Mouse (Mus musculus): ENCODE results near the gene Glis3. TPM values are rescaled to one million over a fixed set of nuclear protein-coding genes. Genes with fewer than 3 reads are reported as not detected.

Glis3 gene
- polyA plus RNA-seq, 1 experiment from 2014 or later, result 1.9 TPM

- Histone ChIP-seq H3K27me3 (replicated peaks; ENCODE audit: control insufficient read depth, insufficient read depth, low read length) (no peaks in the 10 kb centered on the region), H3K9me3 (ENCODE audit: control insufficient read depth, low read length) (no peaks in the 10 kb centered on the region), H3K4me3 (ENCODE audit: low read depth, low read length) (no peak overlapping the region), H3K4me2 (ENCODE audit: low read length) (no peak overlapping the region), H3K9ac (ENCODE audit: low read length) (no peak overlapping the region), H3K27ac (ENCODE audit: low read depth) (no peak overlapping the region), H3K4me1 (replicated peaks; ENCODE audit: control insufficient read depth, insufficient read depth, low read length) (no peaks in the 10 kb centered on the region), H3K36me3 (ENCODE audit: control insufficient read depth, insufficient read depth, low read length) (no peaks in the 10 kb centered on the region)
- DNase-seq (ENCODE audit: low spot score) (no peak), ATAC-seq (replicated peaks; ENCODE audit: low FRiP score, low TSS enrichment, low read depth) (no peak)
- WGBS, result 32% methylated on average over 2 of the region's 2 CpGs
Measured at GRCm38 (mm10) chr19:28566554-28566953, 113.3 kb downstream of the Glis3 start.

GRCm38 (mm10) chr19:28561697-28562002 is 118.2 kb downstream of the Glis3 start:
- Histone ChIP-seq H3K27me3 (replicated peaks; ENCODE audit: control insufficient read depth, insufficient read depth, low read length) (no peaks in the 10 kb centered on the region), H3K4me1 (replicated peaks; ENCODE audit: control insufficient read depth, insufficient read depth, low read length) (peaks cover 13% of the 10 kb centered on the region; the same call in 1 of the 2 replicates), H3K9ac (ENCODE audit: low read length) (no peak overlapping the region), H3K9me3 (ENCODE audit: control insufficient read depth, low read length) (no peaks in the 10 kb centered on the region), H3K4me3 (ENCODE audit: low read depth, low read length) (no peak overlapping the region), H3K4me2 (ENCODE audit: low read length) (no peak overlapping the region), H3K36me3 (ENCODE audit: control insufficient read depth, insufficient read depth, low read length) (no peaks in the 10 kb centered on the region), H3K27ac (ENCODE audit: low read depth) (no peak overlapping the region)
- DNase-seq (ENCODE audit: low spot score), result no peak
- no peak for ATAC-seq (replicated peaks; ENCODE audit: low FRiP score, low TSS enrichment, low read depth)

- H3K27ac ChIP-seq (ENCODE audit: low read depth), result no peak overlapping the region
- H3K36me3 ChIP-seq (ENCODE audit: control insufficient read depth, insufficient read depth, low read length), result no peaks in the 10 kb centered on the region
- H3K4me1 ChIP-seq (replicated peaks; ENCODE audit: control insufficient read depth, insufficient read depth, low read length), result peaks cover 13% of the 10 kb centered on the region; the same call in 1 of the 2 replicates
- WGBS, result 38% methylated on average over 8 of the region's 8 CpGs
- ATAC-seq (replicated peaks; ENCODE audit: low FRiP score, low TSS enrichment, low read depth) (no peak), DNase-seq (ENCODE audit: low spot score) (no peak)
- H3K4me3 ChIP-seq (ENCODE audit: low read depth, low read length), result no peak overlapping the region
- no peak overlapping the region for H3K4me2 ChIP-seq (ENCODE audit: low read length)
- no peaks in the 10 kb centered on the region for H3K27me3 ChIP-seq (replicated peaks; ENCODE audit: control insufficient read depth, insufficient read depth, low read length)
- H3K9me3 ChIP-seq (ENCODE audit: control insufficient read depth, low read length), result no peaks in the 10 kb centered on the region
- H3K9ac ChIP-seq (ENCODE audit: low read length), result no peak overlapping the region
Measured at GRCm38 (mm10) chr19:28560801-28561696, 118.8 kb downstream of the Glis3 start.

- DNase-seq (ENCODE audit: low spot score) (no peak), ATAC-seq (replicated peaks; ENCODE audit: low FRiP score, low TSS enrichment, low read depth) (no peak)
- H3K9ac ChIP-seq (ENCODE audit: low read length), result no peak overlapping the region
- H3K4me1 ChIP-seq (replicated peaks; ENCODE audit: control insufficient read depth, insufficient read depth, low read length), result peaks cover 13% of the 10 kb centered on the region; the same call in 1 of the 2 replicates
- WGBS, result 41% methylated on average over 7 of the region's 7 CpGs
- no peaks in the 10 kb centered on the region for H3K36me3 ChIP-seq (ENCODE audit: control insufficient read depth, insufficient read depth, low read length)
- no peak overlapping the region for H3K4me2 ChIP-seq (ENCODE audit: low read length)
- H3K9me3 ChIP-seq (ENCODE audit: control insufficient read depth, low read length), result no peaks in the 10 kb centered on the region
- no peaks in the 10 kb centered on the region for H3K27me3 ChIP-seq (replicated peaks; ENCODE audit: control insufficient read depth, insufficient read depth, low read length)
- H3K4me3 ChIP-seq (ENCODE audit: low read depth, low read length), result no peak overlapping the region
- no peak overlapping the region for H3K27ac ChIP-seq (ENCODE audit: low read depth)
Measured at GRCm38 (mm10) chr19:28559836-28560235, 120.0 kb downstream of the Glis3 start.

GRCm38 (mm10) chr19:28559400-28559799 is 120.5 kb downstream of the Glis3 start:
- Histone ChIP-seq H3K9me3 (ENCODE audit: control insufficient read depth, low read length) (no peaks in the 10 kb centered on the region), H3K9ac (ENCODE audit: low read length) (no peak overlapping the region), H3K4me1 (replicated peaks; ENCODE audit: control insufficient read depth, insufficient read depth, low read length) (peaks cover 13% of the 10 kb centered on the region; the same call in 1 of the 2 replicates), H3K4me2 (ENCODE audit: low read length) (no peak overlapping the region), H3K4me3 (ENCODE audit: low read depth, low read length) (no peak overlapping the region), H3K27ac (ENCODE audit: low read depth) (no peak overlapping the region), H3K27me3 (replicated peaks; ENCODE audit: control insufficient read depth, insufficient read depth, low read length) (no peaks in the 10 kb centered on the region), H3K36me3 (ENCODE audit: control insufficient read depth, insufficient read depth, low read length) (no peaks in the 10 kb centered on the region)
- WGBS, result 63% methylated on average over 10 of the region's 10 CpGs
- ATAC-seq (replicated peaks; ENCODE audit: low FRiP score, low TSS enrichment, low read depth) (no peak), DNase-seq (ENCODE audit: low spot score) (no peak)

GRCm38 (mm10) chr19:28558661-28559060 is 121.2 kb downstream of the Glis3 start:
- Histone ChIP-seq H3K9me3 (ENCODE audit: control insufficient read depth, low read length) (no peaks in the 10 kb centered on the region), H3K27ac (ENCODE audit: low read depth) (no peak overlapping the region)

GRCm38 (mm10) chr19:28557559-28558328 is 122.1 kb downstream of the Glis3 start:
- Histone ChIP-seq H3K9me3 (ENCODE audit: control insufficient read depth, low read length) (no peaks in the 10 kb centered on the region), H3K27me3 (replicated peaks; ENCODE audit: control insufficient read depth, insufficient read depth, low read length) (no peaks in the 10 kb centered on the region), H3K4me1 (replicated peaks; ENCODE audit: control insufficient read depth, insufficient read depth, low read length) (peaks cover 13% of the 10 kb centered on the region; the same call in 1 of the 2 replicates), H3K27ac (ENCODE audit: low read depth) (no peak overlapping the region), H3K9ac (ENCODE audit: low read length) (no peak overlapping the region), H3K4me2 (ENCODE audit: low read length) (no peak overlapping the region), H3K4me3 (ENCODE audit: low read depth, low read length) (no peak overlapping the region), H3K36me3 (ENCODE audit: control insufficient read depth, insufficient read depth, low read length) (no peaks in the 10 kb centered on the region)
- ATAC-seq (replicated peaks; ENCODE audit: low FRiP score, low TSS enrichment, low read depth), result no peak
- DNase-seq (ENCODE audit: low spot score), result no peak
- WGBS, result 61% methylated on average over 5 of the region's 5 CpGs

More at GRCm38 (mm10) chr19:28558661-28559060, 121.2 kb downstream of the Glis3 start:
- peaks cover 13% of the 10 kb centered on the region; the same call in 1 of the 2 replicates for H3K4me1 ChIP-seq (replicated peaks; ENCODE audit: control insufficient read depth, insufficient read depth, low read length)
- ATAC-seq (replicated peaks; ENCODE audit: low FRiP score, low TSS enrichment, low read depth) (no peak), DNase-seq (ENCODE audit: low spot score) (no peak)
- no peaks in the 10 kb centered on the region for H3K36me3 ChIP-seq (ENCODE audit: control insufficient read depth, insufficient read depth, low read length)
- no peak overlapping the region for H3K9ac ChIP-seq (ENCODE audit: low read length)
- H3K27me3 ChIP-seq (replicated peaks; ENCODE audit: control insufficient read depth, insufficient read depth, low read length), result no peaks in the 10 kb centered on the region
- no peak overlapping the region for H3K4me2 ChIP-seq (ENCODE audit: low read length)
- WGBS, result 56% methylated on average over 8 of the region's 8 CpGs
- H3K4me3 ChIP-seq (ENCODE audit: low read depth, low read length), result no peak overlapping the region

- Histone ChIP-seq H3K9ac (ENCODE audit: low read length) (no peak overlapping the region), H3K9me3 (ENCODE audit: control insufficient read depth, low read length) (no peaks in the 10 kb centered on the region), H3K27me3 (replicated peaks; ENCODE audit: control insufficient read depth, insufficient read depth, low read length) (no peaks in the 10 kb centered on the region), H3K4me3 (ENCODE audit: low read depth, low read length) (no peak overlapping the region), H3K27ac (ENCODE audit: low read depth) (no peak overlapping the region), H3K4me2 (ENCODE audit: low read length) (no peak overlapping the region), H3K4me1 (replicated peaks; ENCODE audit: control insufficient read depth, insufficient read depth, low read length) (0 out of 2 replicates have a peak, but pooled peaks cover 8% of the 10 kb centered on the region), H3K36me3 (ENCODE audit: control insufficient read depth, insufficient read depth, low read length) (no peaks in the 10 kb centered on the region)
- WGBS, result 83% methylated on average over 6 of the region's 6 CpGs
- no peak for ATAC-seq (replicated peaks; ENCODE audit: low FRiP score, low TSS enrichment, low read depth)
- DNase-seq (ENCODE audit: low spot score), result no peak
Measured at GRCm38 (mm10) chr19:28555181-28555929, 124.5 kb downstream of the Glis3 start.
